Mouse (Mus musculus) adrenal gland, postnatal 10 days (tissue): ENCODE measurements around the gene Stk33. TPM values are rescaled to one million over a fixed set of nuclear protein-coding genes. Genes with fewer than 3 reads are reported as not detected.

Source experiments
- DNase-seq: peaks from one replicate; pipeline ENCODE4 v3.0.0; 2021; ENCODE audit warnings: mixed read lengths
- total RNA-seq, 2 experiments: library from RNA; stranded (reverse); gene quantifications; 2 replicates each; pipeline ENCODE4 v1.2.3; 2021

Gene Stk33
- total RNA-seq, 2 experiments from 2014 or later, result 0.76 to 0.84 TPM

DNA sequence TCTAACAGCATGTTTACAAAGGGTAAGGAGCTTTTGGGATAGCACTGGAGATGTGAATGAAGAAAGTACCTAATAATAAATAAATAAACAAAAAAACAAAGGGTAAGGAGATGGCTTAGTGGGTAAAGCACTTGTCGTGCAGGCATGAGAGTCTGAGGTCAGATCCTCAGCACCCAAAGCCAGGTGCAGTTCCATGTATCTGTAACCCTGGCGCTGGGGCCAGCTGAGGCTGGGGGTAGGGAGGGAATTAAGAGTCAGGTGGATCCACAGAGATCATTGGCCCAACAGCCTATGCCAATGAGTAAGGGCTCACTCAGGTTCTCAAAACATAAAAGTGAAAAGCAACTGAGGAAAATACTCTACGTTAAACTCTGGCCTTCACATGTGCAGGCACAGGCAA lies 91.6 kb downstream of the Stk33 start:
- no peak for DNase-seq

DNA sequence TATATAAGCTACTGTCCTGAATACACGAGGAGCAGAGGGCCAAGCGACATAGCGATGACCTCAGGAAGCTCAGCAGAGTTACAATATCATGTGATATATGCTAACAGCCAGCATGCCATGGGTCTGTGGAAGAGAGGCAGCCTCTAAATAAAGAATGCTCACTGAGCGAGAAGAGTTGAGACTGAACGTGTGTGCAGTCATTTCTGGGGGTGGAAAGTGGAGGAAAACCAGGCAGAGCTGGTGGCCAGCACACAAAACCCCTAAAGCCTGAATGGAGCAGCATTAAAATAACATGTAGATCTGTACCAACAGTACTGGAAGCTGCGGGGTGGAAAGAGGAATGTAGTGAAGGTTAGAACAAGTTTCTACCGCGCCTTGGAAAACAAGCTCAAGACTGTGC lies 107.2 kb downstream of the Stk33 start:
- no peak for DNase-seq

DNA sequence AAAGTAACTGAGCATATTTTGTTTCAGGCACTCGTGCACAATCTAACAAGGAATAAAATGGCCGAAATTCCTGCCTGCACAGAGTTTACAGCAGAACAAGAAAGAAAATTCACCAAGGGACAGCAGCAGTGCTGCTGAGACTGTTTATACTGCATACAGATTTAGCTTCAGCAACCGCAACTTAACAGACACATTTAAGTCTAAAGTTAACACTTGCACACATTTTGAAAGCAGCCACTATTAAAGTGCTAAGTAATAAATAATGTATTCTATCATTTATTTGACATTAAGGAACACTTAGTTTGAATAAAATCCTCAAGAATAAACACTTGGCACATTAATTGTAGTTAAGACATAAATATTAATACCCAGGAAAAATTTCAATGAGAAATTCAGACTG lies 110.1 kb downstream of the Stk33 start:
- DNase-seq, result no peak

GRCm38 (mm10) chr7:109326813-109327212 lies 112.1 kb downstream of the Stk33 start:
- DNase-seq, result no peak

DNA sequence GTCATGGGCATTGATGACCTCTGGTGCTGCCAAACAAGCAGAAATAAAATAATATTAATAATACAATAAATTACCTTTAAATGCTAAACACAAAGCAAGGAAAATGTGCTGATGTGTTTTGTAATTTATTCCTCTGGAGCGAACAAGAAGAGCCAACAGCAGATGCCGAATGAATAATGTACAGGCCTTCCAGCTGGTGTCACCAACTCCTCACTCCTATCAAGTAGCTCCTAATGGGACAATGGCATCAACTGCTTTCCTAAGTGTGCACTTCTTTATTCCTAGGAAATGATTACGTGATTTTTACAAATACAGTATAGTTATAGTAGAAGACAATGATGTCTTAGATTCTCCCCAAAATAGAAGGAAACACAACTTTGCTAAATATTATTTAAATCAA lies 113.2 kb downstream of the Stk33 start:
- no peak for DNase-seq

DNA sequence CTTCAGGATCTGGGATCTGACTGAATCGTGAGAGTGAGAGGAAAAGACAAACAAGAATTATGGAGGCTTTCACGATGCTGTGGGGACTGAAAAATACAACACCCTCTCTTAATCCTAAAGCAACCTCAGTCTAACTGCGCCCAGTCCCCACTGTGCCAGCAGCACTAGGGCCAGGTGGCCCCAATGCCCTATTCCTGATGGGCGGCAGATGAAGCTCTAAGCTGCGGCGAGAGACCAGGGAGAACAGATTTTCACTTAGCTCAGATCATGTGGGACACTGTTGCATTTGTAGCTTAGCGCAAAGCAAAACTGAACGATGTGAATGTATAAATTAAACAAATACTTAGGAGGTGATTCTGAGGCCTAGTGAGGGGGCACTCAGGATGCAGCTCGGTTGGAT lies 113.7 kb downstream of the Stk33 start:
- DNase-seq, result no peak

DNA sequence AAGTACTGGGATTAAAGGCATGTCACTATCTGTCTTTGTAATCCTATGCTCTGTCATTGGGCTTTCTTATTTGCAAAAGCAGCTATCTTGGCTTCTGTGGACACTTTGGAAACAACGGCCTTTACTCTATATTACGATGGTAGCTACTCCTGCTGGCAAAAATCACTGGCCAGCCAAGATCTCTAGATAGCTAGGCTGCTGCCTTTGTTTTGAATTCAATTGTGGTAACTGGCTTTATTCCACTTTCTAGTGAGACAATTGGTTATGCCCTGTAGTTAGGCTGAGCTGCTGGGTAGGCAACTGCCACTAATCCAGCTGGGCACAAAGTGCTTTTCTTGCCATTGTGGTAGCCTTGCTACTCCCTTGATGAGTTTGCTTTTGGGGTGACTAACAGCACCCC lies 129.4 kb downstream of the Stk33 start:
- DNase-seq, result no peak

GRCm38 (mm10) chr7:109295807-109296206 lies 143.1 kb downstream of the Stk33 start:
- DNase-seq, result no peak

- no peak for DNase-seq
Measured at GRCm38 (mm10) chr7:109295351-109295750, 143.5 kb downstream of the Stk33 start.

- peak; percentile 15 for DNase-seq
Measured at GRCm38 (mm10) chr7:109290501-109290900, 148.4 kb downstream of the Stk33 start.

GRCm38 (mm10) chr7:109289106-109289505 lies 149.8 kb downstream of the Stk33 start:
- DNase-seq, result no peak

- no peak for DNase-seq
Measured at GRCm38 (mm10) chr7:109282106-109282505, 156.8 kb downstream of the Stk33 start.

DNA sequence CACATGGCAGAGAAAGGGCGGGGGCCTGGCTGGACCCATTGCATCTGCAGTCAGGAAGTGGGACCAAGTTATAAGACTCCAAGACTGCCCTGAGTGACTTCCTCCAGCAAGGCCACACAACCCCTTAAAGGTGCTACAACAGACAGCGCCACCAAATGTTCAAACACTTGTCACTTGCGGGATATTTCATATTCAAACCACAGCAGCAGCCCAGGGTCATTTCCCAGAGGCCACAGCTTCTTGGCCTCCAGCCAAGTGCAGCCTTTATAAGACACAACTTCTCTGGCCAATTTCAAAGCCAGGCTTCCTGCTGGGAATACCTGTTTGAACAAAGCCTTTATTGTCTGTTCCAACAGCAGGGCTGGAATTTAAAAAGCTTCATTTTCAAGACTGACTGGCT lies 162.3 kb downstream of the Stk33 start:
- DNase-seq, result peak; percentile 78

DNA sequence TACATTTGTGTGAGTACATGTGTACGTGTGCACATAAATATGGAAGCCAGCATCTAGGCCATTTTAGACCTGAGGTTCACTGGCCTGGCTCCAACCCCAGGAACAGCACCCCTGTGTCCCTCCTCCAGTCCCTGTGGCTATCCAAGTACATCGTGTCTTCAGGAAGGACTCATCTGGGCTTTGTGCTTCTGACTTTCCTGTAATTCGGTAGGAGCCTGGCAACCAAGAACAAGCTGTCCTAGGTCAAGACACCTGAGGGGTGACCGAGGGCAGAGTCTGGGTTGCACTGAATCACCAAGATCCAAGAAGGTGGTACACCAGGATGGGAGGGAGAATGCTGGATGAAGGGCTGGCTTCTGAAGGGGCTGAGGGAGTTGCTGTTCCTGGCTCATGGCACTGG lies 163.0 kb downstream of the Stk33 start:
- no peak for DNase-seq

DNA sequence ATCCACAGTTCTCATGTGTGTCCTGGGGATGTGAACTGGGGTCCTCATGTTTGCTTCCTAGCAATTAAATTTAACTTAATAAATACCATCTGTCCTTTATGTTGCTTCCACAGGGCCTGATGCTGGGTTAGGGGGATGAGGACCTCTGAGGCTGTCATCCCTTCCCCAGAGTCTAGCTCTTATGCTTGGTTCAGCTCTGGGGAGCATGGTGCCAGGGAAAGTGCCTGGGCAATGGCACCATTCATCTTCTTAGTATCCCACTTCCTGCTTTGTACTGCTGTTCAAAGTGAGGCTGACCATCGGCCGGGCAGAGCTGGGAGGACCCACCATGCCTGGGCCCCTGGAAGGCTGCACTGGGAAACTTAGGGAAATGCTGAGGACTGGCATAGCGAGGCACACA lies 163.7 kb downstream of the Stk33 start:
- DNase-seq, result no peak

DNA sequence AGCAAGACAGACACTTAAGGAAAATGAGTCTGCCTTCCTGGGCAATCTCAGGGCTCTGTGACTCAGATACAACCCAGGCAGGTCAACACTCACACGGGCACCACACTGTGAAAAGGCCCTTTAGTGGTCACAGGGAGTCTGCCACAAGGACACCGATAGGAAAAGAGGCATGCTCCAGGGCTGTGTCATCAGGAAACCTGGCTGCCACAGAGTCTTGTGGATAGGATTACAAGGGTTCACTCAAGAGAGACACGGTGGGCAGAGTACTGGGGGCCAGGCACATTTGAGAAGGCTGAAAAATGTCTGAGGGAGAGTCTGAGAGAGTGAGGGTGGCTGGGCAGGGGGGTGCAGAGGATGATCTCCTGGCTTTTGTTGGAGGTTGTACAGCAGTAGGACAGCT lies 164.6 kb downstream of the Stk33 start:
- no peak for DNase-seq

DNA sequence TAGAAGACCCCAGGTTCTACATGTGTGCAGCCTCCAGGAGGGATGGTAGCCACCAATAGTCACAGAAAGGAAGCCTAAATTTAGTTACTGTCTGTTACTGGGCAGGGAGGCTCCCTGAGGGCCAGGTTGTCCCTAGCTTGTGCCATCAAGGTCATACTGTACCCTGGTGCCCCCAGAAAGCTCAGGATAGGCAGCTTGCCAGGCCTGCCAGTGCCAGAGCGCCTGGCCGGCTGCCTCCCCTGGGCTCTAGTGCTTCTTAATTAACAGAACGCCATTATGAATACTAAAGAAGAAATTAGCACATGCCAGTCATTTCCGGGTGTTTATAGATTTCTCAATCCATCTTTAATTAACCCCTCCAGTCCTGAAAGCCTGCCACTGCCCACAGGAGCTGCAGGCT lies 169.8 kb downstream of the Stk33 start:
- DNase-seq, result peak; percentile 25

DNA sequence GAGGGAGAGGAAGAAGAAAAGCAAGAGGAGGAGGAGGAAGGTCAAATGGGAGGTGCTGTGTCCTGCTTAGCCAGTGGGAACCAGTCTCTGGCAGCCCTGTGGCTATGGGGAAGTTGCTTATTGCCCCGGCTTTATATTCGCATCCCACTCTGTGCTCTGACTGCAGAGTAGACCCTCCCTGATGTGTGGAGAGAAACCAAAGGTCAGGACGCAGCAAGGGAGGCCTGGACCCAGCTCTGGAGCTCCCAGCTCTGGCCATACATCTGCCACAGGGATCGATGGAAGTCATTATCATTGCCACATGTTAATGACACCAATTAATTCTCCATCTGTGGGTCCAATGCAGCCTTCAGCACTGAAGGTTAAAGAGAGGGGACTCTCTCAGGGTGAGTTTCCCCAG lies 171.5 kb downstream of the Stk33 start:
- no peak for DNase-seq

DNA sequence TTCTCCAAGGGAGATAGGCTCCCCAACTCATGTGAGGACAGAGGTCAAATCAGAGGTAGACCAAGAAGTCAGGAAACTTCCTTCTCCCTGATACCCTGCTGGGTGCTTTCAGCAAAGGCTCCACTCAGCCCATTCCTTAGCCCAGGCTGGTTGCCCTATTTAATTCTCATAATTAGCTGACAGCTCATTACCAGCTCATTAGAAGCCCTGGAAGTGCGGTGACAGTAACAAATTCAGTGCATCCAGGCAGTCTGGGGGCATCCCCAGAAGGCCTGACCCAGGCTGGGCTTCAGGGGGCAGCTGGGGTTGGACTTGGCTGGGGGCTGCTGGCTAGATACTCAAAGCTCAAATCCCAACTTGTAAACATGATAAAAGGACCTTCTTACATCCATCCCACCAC lies 172.7 kb downstream of the Stk33 start:
- DNase-seq, result no peak

- DNase-seq, result no peak
Measured at GRCm38 (mm10) chr7:109265606-109266005, 173.3 kb downstream of the Stk33 start.

DNA sequence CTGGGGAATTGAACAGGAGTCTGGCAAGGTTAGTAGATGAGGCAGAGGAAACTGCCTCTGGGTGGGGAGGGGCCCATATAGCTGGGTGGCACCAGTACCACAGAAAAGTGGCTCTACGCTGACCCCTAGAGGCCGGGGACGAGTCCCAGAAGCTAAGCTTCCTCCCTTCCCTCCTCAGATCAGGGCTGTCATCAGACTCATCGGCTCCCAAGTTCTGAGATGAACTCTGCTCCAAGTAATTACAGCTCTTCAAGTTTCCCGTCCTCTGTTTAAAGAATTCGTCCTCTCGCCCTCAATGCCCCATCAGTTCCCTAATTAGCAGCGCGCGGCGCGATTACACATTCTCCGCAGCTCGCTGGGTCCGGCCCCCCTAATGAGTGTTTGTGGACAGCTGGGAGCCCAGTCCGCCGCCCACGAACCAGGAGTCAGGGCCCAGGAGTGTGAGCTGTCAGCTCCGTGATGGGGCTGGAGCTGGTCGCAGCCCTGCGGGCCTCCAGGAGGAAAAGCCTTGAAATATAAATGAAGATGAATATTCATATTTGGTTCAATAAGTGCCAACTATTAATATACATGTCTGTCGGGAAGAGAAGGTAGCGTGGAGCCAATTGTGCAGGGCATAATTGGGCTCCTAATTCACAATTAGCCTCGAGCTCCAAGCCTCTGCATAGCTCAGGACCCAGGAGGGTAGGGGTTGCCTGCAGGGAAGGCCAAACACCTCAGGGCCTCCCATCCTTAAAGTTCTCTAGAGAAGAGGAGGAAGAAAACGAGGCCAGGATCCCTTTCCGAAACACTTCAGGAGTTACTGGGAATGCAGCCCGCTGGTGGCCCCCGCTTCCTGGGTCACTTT lies 183.2 kb downstream of the Stk33 start:
- DNase-seq, result peak; percentile 82

DNA sequence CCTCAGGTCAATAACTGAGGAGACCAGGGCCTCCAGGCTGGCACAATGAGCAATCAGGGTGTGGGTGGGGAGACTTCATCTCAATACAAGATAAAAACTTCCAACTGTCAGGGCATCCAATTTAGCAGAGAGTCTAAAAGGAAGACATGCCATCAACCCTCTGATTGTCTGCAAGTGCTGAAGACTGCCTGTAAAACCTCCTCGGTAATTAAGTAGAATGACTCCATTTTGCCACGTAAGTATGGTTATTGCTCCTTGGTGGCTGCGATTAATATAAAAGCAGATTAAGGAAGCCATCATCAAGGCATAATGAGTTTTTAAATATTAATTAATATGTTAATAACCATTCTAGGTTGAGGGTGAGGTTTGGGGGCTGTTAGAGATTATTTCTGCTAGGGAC lies 187.5 kb downstream of the Stk33 start:
- DNase-seq, result no peak

- DNase-seq, result no peak
Measured at GRCm38 (mm10) chr7:109244776-109245175, 194.1 kb downstream of the Stk33 start.

- peak; percentile 59 for DNase-seq
Measured at GRCm38 (mm10) chr7:109241313-109241712, 197.6 kb downstream of the Stk33 start.

DNA sequence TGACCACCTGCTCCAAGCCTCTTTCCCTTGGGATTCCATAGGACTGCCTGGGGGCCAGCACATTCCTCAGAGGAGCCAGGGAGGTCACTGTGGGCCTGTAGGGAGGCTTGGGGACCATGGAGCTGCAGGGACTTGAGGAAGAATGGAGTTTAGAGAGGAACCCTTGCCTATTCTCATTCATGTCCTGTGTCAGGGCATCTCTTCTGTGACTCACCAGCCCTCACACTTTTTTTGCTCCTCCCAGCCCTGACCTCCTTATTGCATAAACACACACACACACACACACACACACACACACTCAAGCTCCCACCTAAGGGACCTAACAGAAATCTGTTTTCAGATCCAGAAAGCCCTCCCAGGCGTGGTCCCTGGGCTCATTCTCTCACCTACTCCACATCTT lies 199.5 kb downstream of the Stk33 start:
- DNase-seq, result peak; percentile 28
